Mouse (Mus musculus) midbrain, embryonic 14.5 days (tissue): ENCODE results near the gene Zmynd10. TPM values are rescaled to one million over a fixed set of nuclear protein-coding genes. Genes with fewer than 3 reads are reported as not detected.

Experiments
- ATAC-seq: fragments of 200-750 bp; cut with Nextera tagmentation; 2 replicates; pipeline ENCODE4 v1.8.0; 2017; ENCODE audit warnings: moderate number of reproducible peaks, moderate library complexity; ENCODE audit not compliant: low FRiP score, low TSS enrichment
- DNase-seq: peaks from one replicate; pipeline ENCODE4 v3.0.0-alpha.2; 2015
- H3K27ac ChIP-seq: fragments of 300-500 bp; sonication (generic); replicated peaks from 2 replicates; pipeline ENCODE4 v1.5.1; 2014; ENCODE audit warnings: mild to moderate bottlenecking, low read depth, low read length, moderate library complexity
- H3K27me3 ChIP-seq: fragments of 300-500 bp; sonication (generic); 2 replicates; pipeline ENCODE4 v1.6.1; 2014; ENCODE audit warnings: low read length, control low read depth, mixed read lengths; ENCODE audit not compliant: control insufficient read depth, insufficient read depth
- H3K36me3 ChIP-seq: fragments of 300-500 bp; sonication (generic); 2 replicates; pipeline ENCODE4 v1.6.1; 2014; ENCODE audit warnings: low read length, control low read depth; ENCODE audit not compliant: control insufficient read depth, insufficient read depth
- H3K4me1 ChIP-seq: fragments of 300-500 bp; sonication (generic); 2 replicates; pipeline ENCODE4 v1.6.1; 2014; ENCODE audit warnings: mild to moderate bottlenecking, antibody characterized with exemption, low read length, control low read depth; ENCODE audit not compliant: control insufficient read depth, insufficient read depth
- H3K4me2 ChIP-seq: fragments of 300-500 bp; sonication (generic); 2 replicates; pipeline ENCODE4 v1.6.1; 2014; ENCODE audit warnings: mild to moderate bottlenecking, low read length, moderate library complexity
- H3K4me3 ChIP-seq: fragments of 300-500 bp; sonication (generic); replicated peaks from 2 replicates; pipeline ENCODE4 v1.5.1; 2014; ENCODE audit warnings: low read depth, low read length
- H3K9ac ChIP-seq: fragments of 300-500 bp; sonication (generic); replicated peaks from 2 replicates; pipeline ENCODE4 v1.6.1; 2014; ENCODE audit warnings: mild to moderate bottlenecking, low read length, moderate library complexity
- H3K9me3 ChIP-seq: fragments of 300-500 bp; sonication (generic); 2 replicates; pipeline ENCODE4 v1.6.1; 2016; ENCODE audit warnings: low read length, control low read depth, mixed read lengths; ENCODE audit not compliant: control insufficient read depth
- WGBS: fragments of 180-500 bp; shearing (Covaris S2); extraction: QIAGEN DNeasy Blood & Tissue Kit; methylation state at CpG from one replicate; pipeline ENCODE4 v1.1.7; 2014; 5-methylcytosine and 5-hydroxymethylcytosine counted together
- polyA plus RNA-seq: library from polyadenylated mRNA; unstranded; fragments of >200 nt; fragmentation: Nextera tagmentation; extraction: Ambion mirVana; gene quantifications from 2 replicates; pipeline ENCODE4 v1.2.1, GENCODE M21; 2014

Gene Zmynd10
- polyA plus RNA-seq, 1 experiment from 2014 or later: 2.5 TPM

DNA sequence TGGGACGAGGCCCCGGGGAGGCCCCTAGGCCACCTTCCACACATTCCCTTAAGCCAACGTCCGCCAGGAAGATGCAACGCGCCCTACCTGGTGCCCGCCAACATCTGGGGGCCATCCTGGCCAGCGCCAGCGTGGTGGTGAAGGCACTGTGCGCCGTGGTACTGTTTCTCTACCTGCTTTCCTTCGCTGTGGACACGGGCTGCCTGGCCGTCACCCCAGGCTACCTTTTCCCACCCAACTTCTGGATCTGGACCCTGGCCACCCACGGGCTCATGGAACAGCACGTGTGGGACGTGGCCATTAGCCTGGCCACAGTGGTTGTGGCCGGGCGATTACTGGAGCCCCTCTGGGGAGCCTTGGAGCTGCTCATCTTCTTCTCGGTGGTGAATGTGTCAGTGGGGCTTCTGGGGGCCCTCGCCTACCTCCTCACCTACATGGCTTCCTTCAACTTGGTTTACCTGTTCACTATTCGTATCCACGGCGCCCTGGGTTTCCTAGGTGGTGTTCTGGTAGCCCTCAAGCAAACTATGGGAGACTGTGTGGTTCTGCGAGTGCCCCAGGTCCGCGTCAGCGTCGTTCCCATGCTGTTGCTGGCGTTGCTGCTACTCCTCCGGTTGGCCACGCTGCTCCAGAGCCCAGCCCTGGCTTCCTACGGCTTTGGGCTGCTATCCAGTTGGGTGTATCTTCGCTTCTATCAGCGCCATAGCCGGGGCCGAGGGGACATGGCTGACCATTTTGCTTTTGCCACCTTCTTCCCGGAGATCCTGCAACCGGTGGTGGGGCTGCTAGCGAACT lies 12.5 kb upstream of the Zmynd10 start:
- under 1% methylated on average over 40 of the region's 40 CpGs for WGBS
- Histone ChIP-seq H3K36me3 (peaks cover 31% of the 10 kb centered on the region), H3K27me3 (no peaks in the 10 kb centered on the region), H3K27ac (peak overlapping the region; percentile 60), H3K9me3 (no peaks in the 10 kb centered on the region), H3K4me2 (peak overlapping the region; percentile 98), H3K4me3 (peak overlapping the region; percentile 73), H3K9ac (peak overlapping the region; percentile 86), H3K4me1 (peaks cover 25% of the 10 kb centered on the region)
- DNase-seq: no peak
- ATAC-seq: peak; percentile 21

DNA sequence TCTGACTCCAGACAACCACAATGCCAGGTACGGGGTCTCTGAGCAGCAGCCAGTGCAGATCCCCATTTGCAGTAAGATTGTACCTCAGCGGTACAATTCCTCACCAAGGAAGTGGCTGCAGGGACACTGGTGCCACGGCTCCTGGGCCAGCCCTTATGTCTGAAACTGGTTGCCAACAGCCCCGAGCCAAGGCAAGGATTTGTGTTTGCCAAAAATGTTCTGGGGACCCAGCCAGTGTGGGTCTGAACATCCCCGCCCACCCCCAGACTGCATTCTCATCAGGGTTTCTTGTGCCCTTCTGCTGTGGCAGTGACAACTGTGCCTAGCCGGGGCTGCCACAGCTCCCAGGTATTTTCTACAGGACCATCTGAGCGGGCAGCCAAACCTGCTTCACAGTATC lies 8.9 kb upstream of the Zmynd10 start:
- H3K4me1 ChIP-seq: peaks cover 39% of the 10 kb centered on the region
- no peaks in the 10 kb centered on the region for H3K9me3 ChIP-seq
- H3K27me3 ChIP-seq: no peaks in the 10 kb centered on the region
- no peak overlapping the region; the same call in 1 of the 2 replicates for H3K4me3 ChIP-seq
- WGBS: 96% methylated on average over 7 of the region's 7 CpGs
- H3K36me3 ChIP-seq: peaks cover 37% of the 10 kb centered on the region
- H3K4me2 ChIP-seq: no peak overlapping the region
- no peak overlapping the region for H3K9ac ChIP-seq
- ATAC-seq: no peak
- DNase-seq: no peak
- no peak overlapping the region for H3K27ac ChIP-seq

- H3K9ac ChIP-seq: no peak overlapping the region
- no peaks in the 10 kb centered on the region for H3K9me3 ChIP-seq
- H3K4me3 ChIP-seq: no peak overlapping the region; the same call in 1 of the 2 replicates
- WGBS: 93% methylated on average over 3 of the region's 3 CpGs
- H3K27me3 ChIP-seq: no peaks in the 10 kb centered on the region
- H3K36me3 ChIP-seq: peaks cover 41% of the 10 kb centered on the region
- DNase-seq: no peak
- no peak overlapping the region for H3K4me2 ChIP-seq
- no peak for ATAC-seq
- H3K4me1 ChIP-seq: peaks cover 39% of the 10 kb centered on the region
- no peak overlapping the region for H3K27ac ChIP-seq
These were observed 8.4 kb upstream of the Zmynd10 start for GRCm38 (mm10) chr9:107538711-107539110.

GRCm38 (mm10) chr9:107539940-107540339 lies 7.2 kb upstream of the Zmynd10 start:
- Histone ChIP-seq H3K9ac (no peak overlapping the region), H3K4me1 (peaks cover 38% of the 10 kb centered on the region), H3K4me3 (no peak overlapping the region), H3K27me3 (no peaks in the 10 kb centered on the region), H3K4me2 (no peak overlapping the region), H3K27ac (no peak overlapping the region), H3K36me3 (peaks cover 51% of the 10 kb centered on the region), H3K9me3 (no peaks in the 10 kb centered on the region)
- ATAC-seq (no peak), DNase-seq (no peak)
- WGBS: 92% methylated on average over 8 of the region's 8 CpGs

DNA sequence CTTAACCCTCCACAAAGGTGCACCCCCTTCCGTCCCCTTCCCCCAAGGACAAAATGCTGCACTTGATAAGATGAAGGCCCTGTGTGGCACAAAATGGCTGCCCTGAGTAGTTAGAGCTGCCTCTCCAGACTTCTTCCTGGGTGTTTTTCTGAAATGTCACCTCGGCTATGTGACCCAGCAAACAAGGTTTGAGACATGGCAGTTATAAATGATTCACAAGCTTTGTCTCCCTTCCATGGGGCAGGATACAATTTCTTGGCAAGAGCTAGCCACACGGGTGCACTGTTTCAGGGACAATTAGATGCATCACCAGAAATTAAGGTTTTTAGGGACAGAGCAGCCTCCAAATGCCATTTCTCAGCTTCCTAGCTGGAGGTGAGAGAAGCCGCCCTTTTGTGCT lies 6.7 kb upstream of the Zmynd10 start:
- no peaks in the 10 kb centered on the region for H3K9me3 ChIP-seq
- peaks cover 56% of the 10 kb centered on the region for H3K36me3 ChIP-seq
- 77% methylated on average over 4 of the region's 4 CpGs for WGBS
- ATAC-seq: no peak
- no peak for DNase-seq
- H3K9ac ChIP-seq: no peak overlapping the region; the same call in 1 of the 2 replicates
- peak overlapping the region; percentile 92; the same call in 1 of the 2 replicates for H3K4me2 ChIP-seq
- H3K27ac ChIP-seq: no peak overlapping the region
- H3K4me1 ChIP-seq: peaks cover 33% of the 10 kb centered on the region
- H3K27me3 ChIP-seq: no peaks in the 10 kb centered on the region
- no peak overlapping the region; the same call in 1 of the 2 replicates for H3K4me3 ChIP-seq

DNA sequence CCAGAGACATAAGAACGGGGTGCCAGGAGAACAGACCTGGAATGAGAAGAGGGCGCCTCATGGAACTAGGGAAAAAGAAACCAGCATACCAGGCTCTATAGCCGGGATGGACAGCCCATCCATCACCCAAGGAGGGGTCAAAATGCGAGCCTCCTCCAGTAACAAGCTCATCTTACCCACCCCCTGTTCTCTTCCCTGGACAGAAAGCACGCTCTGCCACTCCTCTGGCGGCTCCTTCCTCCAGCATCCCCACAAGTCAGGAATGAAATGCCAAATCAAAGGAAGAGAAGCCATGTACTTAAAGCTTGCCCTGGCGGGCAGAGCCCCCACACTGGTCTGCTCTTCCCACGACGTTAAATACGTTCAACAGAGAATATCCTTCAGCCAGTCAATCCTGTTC lies 6.1 kb upstream of the Zmynd10 start:
- Histone ChIP-seq H3K9me3 (no peaks in the 10 kb centered on the region), H3K4me3 (peak overlapping the region; percentile 63), H3K9ac (peak overlapping the region; percentile 59), H3K4me1 (peaks cover 27% of the 10 kb centered on the region), H3K27me3 (no peaks in the 10 kb centered on the region), H3K27ac (no peak overlapping the region), H3K4me2 (peak overlapping the region; percentile 92), H3K36me3 (peaks cover 56% of the 10 kb centered on the region)
- ATAC-seq (no peak), DNase-seq (no peak)
- 43% methylated on average over 10 of the region's 10 CpGs for WGBS

DNA sequence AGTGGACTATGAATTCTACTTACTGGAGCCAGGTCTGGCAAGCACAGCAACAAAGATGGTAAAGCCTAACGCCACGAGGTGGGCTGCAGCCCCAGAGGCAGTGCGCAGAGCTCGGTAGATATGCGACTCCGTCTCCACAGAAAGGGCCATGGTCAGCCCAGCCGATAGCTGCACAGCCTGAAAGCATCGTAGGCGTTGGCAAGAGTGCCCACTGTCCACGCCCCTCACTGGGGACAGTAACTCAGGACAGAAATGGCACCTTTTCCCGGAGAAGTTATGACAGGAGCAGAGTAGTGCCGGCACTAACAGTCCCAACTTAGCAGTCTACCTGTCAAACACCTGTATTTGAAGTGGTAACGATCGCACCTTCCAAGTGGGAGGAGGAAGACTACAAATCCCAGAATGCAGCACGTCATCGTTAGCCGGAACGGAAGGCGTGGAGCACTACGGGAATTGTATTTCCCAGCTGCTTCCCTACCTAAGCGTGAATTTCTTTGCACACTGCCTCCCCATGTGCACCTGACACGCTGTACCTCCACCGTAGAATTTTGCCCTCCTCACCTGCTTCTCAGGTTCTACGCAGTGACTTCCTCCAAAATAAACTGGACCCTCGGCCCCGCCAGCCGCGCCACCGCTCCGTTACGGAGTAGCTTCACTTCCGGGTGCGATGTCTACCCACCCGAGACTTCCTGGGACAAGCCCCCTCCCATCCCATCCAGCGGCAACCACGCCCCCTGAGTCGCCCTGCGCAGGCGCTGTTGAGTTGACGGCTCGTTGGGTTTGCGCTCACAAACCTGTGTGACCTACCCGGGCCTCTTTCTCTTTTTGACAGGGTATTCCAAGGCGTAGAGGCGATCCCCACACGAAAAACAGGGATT lies 5.4 kb upstream of the Zmynd10 start, which contains the start of the genes Cyb561d2 and Nprl2:
Gene Cyb561d2 (minus strand): TSS at position 720 of the 878 bp plus-strand sequence.
Gene Nprl2 (plus strand): TSS at position 753 of the 878 bp plus-strand sequence.
- Histone ChIP-seq H3K4me1 (peaks cover 21% of the 10 kb centered on the region), H3K27ac (peak within 1 kb of the TSS; percentile 61), H3K9ac (peak within 1 kb of the TSS; percentile 59), H3K36me3 (peaks cover 53% of the 10 kb centered on the region), H3K4me3 (peak within 1 kb of the TSS; percentile 63), H3K9me3 (no peaks in the 10 kb centered on the region), H3K4me2 (peak within 1 kb of the TSS; percentile 92), H3K27me3 (no peaks in the 10 kb centered on the region)
- ATAC-seq: peak; percentile 91
- peak; percentile 97 for DNase-seq
- under 1% methylated on average over 46 of the region's 46 CpGs for WGBS

DNA sequence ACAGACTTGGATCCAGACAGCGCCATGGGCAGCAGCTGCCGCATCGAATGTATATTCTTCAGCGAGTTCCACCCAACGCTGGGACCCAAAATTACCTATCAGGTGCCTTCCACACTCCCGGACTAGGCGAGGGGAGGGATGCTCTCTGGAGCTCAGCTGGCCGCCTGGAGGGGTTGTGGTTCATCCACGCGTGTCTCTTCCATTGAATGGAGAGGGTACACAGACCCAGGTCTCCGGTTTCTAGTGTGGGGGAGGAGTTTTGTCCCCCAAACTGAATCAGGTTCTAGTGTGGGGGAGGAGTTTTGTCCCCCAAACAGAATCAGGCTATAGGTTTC lies 4.8 kb upstream of the Zmynd10 start:
- Histone ChIP-seq H3K27me3 (no peaks in the 10 kb centered on the region), H3K9me3 (no peaks in the 10 kb centered on the region), H3K27ac (peak overlapping the region; percentile 53; the same call in 1 of the 2 replicates), H3K9ac (peak overlapping the region; percentile 59), H3K4me2 (peak overlapping the region; percentile 92), H3K36me3 (peaks cover 48% of the 10 kb centered on the region), H3K4me1 (peaks cover 21% of the 10 kb centered on the region), H3K4me3 (peak overlapping the region; percentile 63)
- DNase-seq (no peak), ATAC-seq (no peak)
- WGBS: 3% methylated on average over 11 of the region's 11 CpGs
